Mouse (Mus musculus) MEL (cell line): ENCODE data around the gene Sin3b. TPM values are rescaled to one million over a fixed set of nuclear protein-coding genes. Genes with fewer than 3 reads are reported as not detected.
A peak's percentile ranks its signal among the peaks of the same experiment; 100 is the strongest.

Experiments used
- DNase-seq: peaks from one replicate; pipeline ENCODE4 v3.0.0; 2011; ENCODE audit warnings: low read depth, low spot score
- H3K27ac ChIP-seq: 2 replicates; pipeline ENCODE4 v1.5.1; 2012; ENCODE audit warnings: low read depth, mild to moderate bottlenecking, control low read depth, low read length, moderate library complexity; ENCODE audit not compliant: control insufficient read depth
- H3K27me3 ChIP-seq, 2 experiments: fragments of 150-350 bp in 1 of 2; sonication (generic) in 1 of 2; 2 replicates each; pipeline ENCODE4 v1.6.1; 2012; ENCODE audit warnings: low read length in 2 of 2, mild to moderate bottlenecking in 2 of 2, improper control_type of control experiment in 1 of 2, moderate library complexity in 1 of 2; ENCODE audit not compliant: insufficient read depth in 2 of 2, control insufficient read depth in 1 of 2
- H3K36me3 ChIP-seq, 2 experiments: 2 replicates each; pipeline ENCODE4 v1.6.1; 2012 to 2014; ENCODE audit warnings: low read length in 2 of 2, improper control_type of control experiment in 1 of 2, inconsistent platforms in 1 of 2, mild to moderate bottlenecking in 1 of 2; ENCODE audit not compliant: insufficient read depth in 2 of 2, control insufficient read depth in 1 of 2
- H3K4me1 ChIP-seq, 2 experiments: fragments of 150-350 bp in 1 of 2; sonication (generic) in 1 of 2; 2 replicates each; pipeline ENCODE4 v1.6.1; 2012; ENCODE audit warnings: low read length in 2 of 2, improper control_type of control experiment in 1 of 2, mild to moderate bottlenecking in 1 of 2; ENCODE audit not compliant: insufficient read depth in 2 of 2, control insufficient read depth in 1 of 2
- H3K4me3 ChIP-seq, 2 experiments: fragments of 150-350 bp in 1 of 2; sonication (generic) in 1 of 2; 2 replicates each; pipeline ENCODE4 v1.5.1; 2012; ENCODE audit warnings: low read depth in 2 of 2, low read length in 2 of 2, mild to moderate bottlenecking in 2 of 2, moderate library complexity in 2 of 2, control low read depth in 1 of 2, improper control_type of control experiment in 1 of 2; ENCODE audit not compliant: control insufficient read depth in 1 of 2, insufficient read depth in 1 of 2
- H3K79me2 ChIP-seq: 2 replicates; pipeline ENCODE4 v1.6.1; 2012; ENCODE audit warnings: mild to moderate bottlenecking, low read length, moderate library complexity; ENCODE audit not compliant: control insufficient read depth, poor library complexity, insufficient read depth
- H3K9ac ChIP-seq: 2 replicates; pipeline ENCODE4 v1.6.1; 2012; ENCODE audit warnings: low read depth, mild to moderate bottlenecking, control low read depth, low read length, moderate library complexity; ENCODE audit not compliant: control insufficient read depth, poor library complexity, severe bottlenecking
- H3K9me3 ChIP-seq: fragments of 150-350 bp; sonication (generic); replicated peaks from 2 replicates; pipeline ENCODE4 v1.6.1; 2012; ENCODE audit warnings: mild to moderate bottlenecking, low read length, improper control_type of control experiment, moderate library complexity; ENCODE audit not compliant: insufficient read depth
- CHD1 ChIP-seq: IDR thresholded peaks from 2 replicates; pipeline ENCODE4 v1.6.1; 2012; ENCODE audit warnings: low read depth, mild to moderate bottlenecking, inconsistent platforms, low read length, improper control_type of control experiment
- CHD2 ChIP-seq: IDR thresholded peaks from 2 replicates; pipeline ENCODE4 v1.6.1; 2011; ENCODE audit warnings: low read length, improper control_type of control experiment
- E2F4 ChIP-seq: IDR thresholded peaks from 2 replicates; pipeline ENCODE4 v1.6.1; 2011; ENCODE audit warnings: low read depth, low read length, improper control_type of control experiment, borderline replicate concordance
- ELF1 ChIP-seq: IDR thresholded peaks from 2 replicates; pipeline ENCODE4 v1.6.1; 2014; ENCODE audit warnings: low read depth, mild to moderate bottlenecking, inconsistent platforms, low read length, improper control_type of control experiment, moderate library complexity
- EP300 ChIP-seq, 2 experiments: IDR thresholded peaks; 2 replicates each; pipeline ENCODE4 v1.6.1; 2011; ENCODE audit warnings: improper control_type of control experiment in 2 of 2, low read length in 2 of 2, low read depth in 1 of 2, mild to moderate bottlenecking in 1 of 2
- HCFC1 ChIP-seq: IDR thresholded peaks from 2 replicates; pipeline ENCODE4 v1.6.1; 2012; ENCODE audit warnings: low read depth, mild to moderate bottlenecking, inconsistent platforms, low read length, improper control_type of control experiment, moderate library complexity
- JUND ChIP-seq: IDR thresholded peaks from 2 replicates; pipeline ENCODE4 v1.6.1; 2011; ENCODE audit warnings: low read depth, mild to moderate bottlenecking, improper control_type of control experiment, low read length
- KAT2A ChIP-seq: conservative IDR thresholded peaks from 2 replicates; pipeline ENCODE4 v1.6.1; 2012; ENCODE audit warnings: low read depth, low read length, improper control_type of control experiment, inconsistent platforms
- MAFK ChIP-seq: IDR thresholded peaks from 2 replicates; pipeline ENCODE4 v1.6.1; 2011; ENCODE audit warnings: low read depth, mild to moderate bottlenecking, low read length, improper control_type of control experiment, borderline replicate concordance
- MAZ ChIP-seq: IDR thresholded peaks from 2 replicates; pipeline ENCODE4 v1.6.1; 2012; ENCODE audit warnings: low read depth, mild to moderate bottlenecking, inconsistent platforms, low read length, improper control_type of control experiment
- MEF2A ChIP-seq: IDR thresholded peaks from 2 replicates; pipeline ENCODE4 v1.6.1; 2014; ENCODE audit warnings: low read depth, mild to moderate bottlenecking, inconsistent platforms, low read length, improper control_type of control experiment; ENCODE audit not compliant: poor library complexity, insufficient replicate concordance, severe bottlenecking; ENCODE audit errors: extremely low read depth
- MYB ChIP-seq: IDR thresholded peaks from 2 replicates; pipeline ENCODE4 v1.6.1; 2011; ENCODE audit warnings: mild to moderate bottlenecking, low read depth, low read length, improper control_type of control experiment
- NELFE ChIP-seq: IDR thresholded peaks from 2 replicates; pipeline ENCODE4 v1.6.1; 2011; ENCODE audit warnings: low read depth, low read length, improper control_type of control experiment
- POLR2AphosphoS2 ChIP-seq: IDR thresholded peaks from 2 replicates; pipeline ENCODE4 v1.6.1; 2011; ENCODE audit warnings: low read length, improper control_type of control experiment
- POLR2AphosphoS5 ChIP-seq: IDR thresholded peaks from 2 replicates; pipeline ENCODE4 v1.6.1; 2012; ENCODE audit warnings: low read depth, borderline replicate concordance, mild to moderate bottlenecking, inconsistent platforms, low read length, moderate library complexity, mixed read lengths
- RCOR1 ChIP-seq: IDR thresholded peaks from 2 replicates; pipeline ENCODE4 v1.6.1; 2012; ENCODE audit warnings: low read depth, mild to moderate bottlenecking, inconsistent platforms, low read length, improper control_type of control experiment
- SIN3A ChIP-seq: IDR thresholded peaks from 2 replicates; pipeline ENCODE4 v1.6.1; 2012; ENCODE audit warnings: low read length, improper control_type of control experiment, inconsistent platforms
- TAL1 ChIP-seq: IDR thresholded peaks from 2 replicates; pipeline ENCODE4 v1.6.1; 2012; ENCODE audit warnings: mild to moderate bottlenecking, inconsistent platforms, low read length, moderate library complexity, mixed read lengths
- TBP ChIP-seq: IDR thresholded peaks from 2 replicates; pipeline ENCODE4 v1.8.0; 2011; ENCODE audit warnings: low read depth, low read length, improper control_type of control experiment
- TCF12 ChIP-seq: IDR thresholded peaks from 2 replicates; pipeline ENCODE4 v1.6.1; 2014; ENCODE audit warnings: low read depth, mild to moderate bottlenecking, inconsistent platforms, low read length, improper control_type of control experiment, moderate library complexity
- UBTF ChIP-seq: IDR thresholded peaks from 2 replicates; pipeline ENCODE4 v1.6.1; 2012; ENCODE audit warnings: low read depth, mild to moderate bottlenecking, inconsistent platforms, low read length, improper control_type of control experiment, moderate library complexity, borderline replicate concordance; ENCODE audit not compliant: insufficient read depth
- USF2 ChIP-seq, 2 experiments: IDR thresholded peaks; 2 replicates each; pipeline ENCODE4 v1.6.1; 2011 to 2012; ENCODE audit warnings: improper control_type of control experiment in 2 of 2, low read length in 2 of 2, borderline replicate concordance in 1 of 2, inconsistent platforms in 1 of 2, low read depth in 1 of 2, mild to moderate bottlenecking in 1 of 2; ENCODE audit not compliant: insufficient read depth in 1 of 2
- ZMIZ1 ChIP-seq: IDR thresholded peaks from 2 replicates; pipeline ENCODE4 v1.6.1; 2012; ENCODE audit warnings: low read depth, mild to moderate bottlenecking, inconsistent platforms, low read length, improper control_type of control experiment, moderate library complexity
- polyA plus RNA-seq, 2 experiments: library from polyadenylated mRNA; stranded (reverse) in 1 of 2; unstranded in 1 of 2; fragments of >175 nt in 1 of 2; fragments of >200 nt in 1 of 2; gene quantifications; 2 replicates each; pipeline versions ENCODE4 v1.2.1 to v1.2.4; 2012; ENCODE audit warnings: low replicate concordance in 2 of 2, low read depth in 1 of 2; ENCODE audit not compliant: insufficient read length in 2 of 2, insufficient read depth in 1 of 2, missing spikeins in 1 of 2
- total RNA-seq: library from RNA; depleted of rRNA; stranded (reverse); fragments of 300-350 nt; gene quantifications from 2 replicates; pipeline ENCODE4 v1.2.3, GENCODE M21; 2012

Sin3b gene
- total and polyA plus RNA-seq, 3 experiments = 115 to 139 TPM; not detected in 1

DNA sequence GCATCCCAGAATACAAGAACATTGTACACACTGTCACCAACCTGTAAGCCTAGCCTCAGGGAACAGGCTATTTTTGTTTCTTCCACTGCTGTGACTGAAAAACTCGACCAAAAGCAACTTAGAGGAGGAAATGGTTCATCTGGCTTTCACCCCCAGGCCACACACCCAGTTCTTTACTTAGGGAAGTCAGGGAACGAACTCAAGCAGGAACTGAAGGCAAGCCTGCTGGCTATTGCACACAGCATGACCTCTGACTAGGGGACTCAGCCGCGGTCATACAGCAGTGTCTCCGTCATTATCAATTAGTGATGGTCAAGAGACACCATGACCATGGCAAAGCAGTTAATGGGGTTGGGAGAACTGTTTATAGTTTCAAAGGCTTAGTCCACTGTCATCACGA, 10.5 kb upstream of the Sin3b start:
- TF ChIP-seq POLR2AphosphoS5 = no peak
- no peak for TF ChIP-seq HCFC1
- TF ChIP-seq MEF2A = no peak
- no peak for TF ChIP-seq CHD1
- TF ChIP-seq RCOR1 = no peak
- TF ChIP-seq EP300 (IDR thresholded peaks at IDR 0.05; ENCODE audit: low read depth in 1 of 2, low read length in 2 of 2) = no peak
- TF ChIP-seq KAT2A = no peak
- TF ChIP-seq MYB = no peak
- no peak for TF ChIP-seq SIN3A
- no peak for TF ChIP-seq CHD2
- TF ChIP-seq MAFK = no peak
- no peak for TF ChIP-seq ELF1
- TF ChIP-seq USF2 (IDR thresholded peaks at IDR 0.05; ENCODE audit: borderline replicate concordance in 1 of 2, insufficient read depth in 1 of 2, low read depth in 1 of 2, low read length in 2 of 2) = no peak
- TF ChIP-seq ZMIZ1 = no peak
- TF ChIP-seq E2F4 = no peak
- TF ChIP-seq UBTF = no peak
- TF ChIP-seq TBP = no peak
- no peak for TF ChIP-seq NELFE
- no peak for TF ChIP-seq MAZ
- TF ChIP-seq POLR2AphosphoS2 = no peak
- no peaks in the 10 kb centered on the region for H3K79me2 ChIP-seq
- no peaks in the 10 kb centered on the region for H3K9me3 ChIP-seq
- H3K4me1 ChIP-seq = peaks cover 0 to 9% of the 10 kb centered on the region in 2 experiments; a peak in 2 of 4 replicates
- no peak overlapping the region for H3K27ac ChIP-seq
- no peak overlapping the region for H3K9ac ChIP-seq
- peaks cover 0 to 2% of the 10 kb centered on the region in 2 experiments; a peak in 2 of 4 replicates for H3K36me3 ChIP-seq
- no peak for DNase-seq
- H3K27me3 ChIP-seq = no peaks in the 10 kb centered on the region
- H3K4me3 ChIP-seq = no peak overlapping the region

- H3K4me1 ChIP-seq = peaks cover 0 to 9% of the 10 kb centered on the region in 2 experiments; a peak in 2 of 4 replicates
- peak; percentile 48 for DNase-seq
- TF ChIP-seq JUND = no peak
- TF ChIP-seq TCF12 = 0 out of 2 replicates have a peak, but pooled peaks have one; percentile 8
- peak; percentile 57 for TF ChIP-seq TAL1
Observed at GRCm38 (mm10) chr8:72716594-72716993, 6.5 kb upstream of the Sin3b start.

More at GRCm38 (mm10) chr8:72716594-72716993, 6.5 kb upstream of the Sin3b start:
- Histone ChIP-seq H3K36me3 (peaks cover 0 to 2% of the 10 kb centered on the region in 2 experiments; a peak in 2 of 4 replicates), H3K27ac (no peak overlapping the region), H3K9me3 (no peaks in the 10 kb centered on the region), H3K9ac (no peak overlapping the region), H3K4me3 (no peak overlapping the region), H3K79me2 (no peaks in the 10 kb centered on the region), H3K27me3 (no peaks in the 10 kb centered on the region)
